Mouse (Mus musculus): ENCODE data around the gene Tsga10.

The Tsga10 gene

GRCm38 (mm10) chr1:37866286-37866685, at the start of gene Tsga10:
Gene Tsga10 (minus strand): TSS chr1:37866429.
- no peak for DNase-seq (ENCODE audit: low spot score in 2 of 2)

GRCm38 (mm10) chr1:37912751-37913150, 46.5 kb upstream of the Tsga10 start:
- DNase-seq (ENCODE audit: low spot score in 2 of 2) = no peak

GRCm38 (mm10) chr1:37903178-37903577, 36.9 kb upstream of the Tsga10 start:
- no peak for DNase-seq (ENCODE audit: low spot score in 2 of 2)

GRCm38 (mm10) chr1:37900288-37900687, 34.1 kb upstream of the Tsga10 start:
- no peak for DNase-seq (ENCODE audit: low spot score in 2 of 2)

GRCm38 (mm10) chr1:37899816-37900215, 33.6 kb upstream of the Tsga10 start:
- no peak for DNase-seq (ENCODE audit: low spot score in 2 of 2)

GRCm38 (mm10) chr1:37894606-37895005, 28.4 kb upstream of the Tsga10 start:
- no peak for DNase-seq (ENCODE audit: low spot score in 2 of 2)

- DNase-seq (ENCODE audit: low spot score in 2 of 2) = no peak
These were observed 25.2 kb upstream of the Tsga10 start for GRCm38 (mm10) chr1:37891400-37891799.

GRCm38 (mm10) chr1:37890025-37890652, 23.9 kb upstream of the Tsga10 start, which contains the start of the genes Mitd1 and Mrpl30:
Gene Mitd1 (minus strand): TSS chr1:37890411.
Gene Mrpl30 (plus strand): TSS chr1:37890477.
- peak; percentile 82 to 83 for DNase-seq (ENCODE audit: low spot score in 2 of 2)

GRCm38 (mm10) chr1:37889206-37889605, 23.0 kb upstream of the Tsga10 start:
- DNase-seq (ENCODE audit: low spot score in 2 of 2) = no peak

- DNase-seq (ENCODE audit: low spot score in 2 of 2) = no peak
These were observed 18.2 kb upstream of the Tsga10 start for GRCm38 (mm10) chr1:37884451-37884850.

GRCm38 (mm10) chr1:37883411-37883810, 17.2 kb upstream of the Tsga10 start:
- DNase-seq (ENCODE audit: low spot score in 2 of 2) = no peak

- DNase-seq (ENCODE audit: low spot score in 2 of 2) = no peak
These were observed 11.7 kb upstream of the Tsga10 start for GRCm38 (mm10) chr1:37877736-37878460.

GRCm38 (mm10) chr1:37873157-37873556, 6.9 kb upstream of the Tsga10 start:
- no peak for DNase-seq (ENCODE audit: low spot score in 2 of 2)

GRCm38 (mm10) chr1:37872131-37873067, 6.2 kb upstream of the Tsga10 start:
- DNase-seq (ENCODE audit: low spot score in 2 of 2) = peak; percentile 68 to 79

GRCm38 (mm10) chr1:37871704-37872103, 5.5 kb upstream of the Tsga10 start, which contains the start of gene Lipt1:
Gene Lipt1 (plus strand): TSS chr1:37871738.
- DNase-seq (ENCODE audit: low spot score in 2 of 2) = no peak

- no peak for DNase-seq (ENCODE audit: low spot score in 2 of 2)
These were observed 3.1 kb upstream of the Tsga10 start for GRCm38 (mm10) chr1:37869362-37869761.

GRCm38 (mm10) chr1:37868640-37869039, 2.4 kb upstream of the Tsga10 start:
- DNase-seq (ENCODE audit: low spot score in 2 of 2) = no peak

- DNase-seq (ENCODE audit: low spot score in 2 of 2) = no peak
These were observed 1.6 kb upstream of the Tsga10 start for GRCm38 (mm10) chr1:37867684-37868322.

GRCm38 (mm10) chr1:37867056-37867455, 827 bp upstream of the Tsga10 start:
- DNase-seq (ENCODE audit: low spot score in 2 of 2) = no peak

- DNase-seq (ENCODE audit: low spot score in 2 of 2) = no peak
These were observed 621 bp downstream of the Tsga10 start for GRCm38 (mm10) chr1:37865401-37866215.
